Mouse (Mus musculus) CD4-positive, CD25-positive, alpha-beta regulatory T cell, adult 2 months (primary cell): ENCODE measurements at regions not wholly inside any gene's neighbourhood (a gene's known extent, or its start where the extent isn't known, plus 50 kb on each side); places are given as distances from the start of the nearest gene placed in this dataset.

Experiments
- DNase-seq: peaks from one replicate; pipeline ENCODE4 v3.0.0-alpha.2; 2012; ENCODE audit warnings: low read depth, low spot score

- no peak for DNase-seq
Measured at GRCm38 (mm10) chr3:21819030-21819429, 257.4 kb upstream of the Tbl1xr1 start.

GRCm38 (mm10) chr3:21820051-21820598, 256.3 kb upstream of the Tbl1xr1 start:
- DNase-seq = no peak

- DNase-seq = no peak
Measured at GRCm38 (mm10) chr3:21822675-21823074, 253.8 kb upstream of the Tbl1xr1 start.

- no peak for DNase-seq
Measured at GRCm38 (mm10) chr3:21823331-21823730, 253.1 kb upstream of the Tbl1xr1 start.

GRCm38 (mm10) chr3:21824101-21824880, 252.2 kb upstream of the Tbl1xr1 start:
- no peak for DNase-seq

GRCm38 (mm10) chr3:21824913-21825610, 251.4 kb upstream of the Tbl1xr1 start:
- no peak for DNase-seq

GRCm38 (mm10) chr3:21827656-21828055, 248.8 kb upstream of the Tbl1xr1 start:
- DNase-seq = no peak

- DNase-seq = no peak
Measured at GRCm38 (mm10) chr3:21833111-21833510, 243.3 kb upstream of the Tbl1xr1 start.

- DNase-seq = no peak
Measured at GRCm38 (mm10) chr3:21835526-21835925, 240.9 kb upstream of the Tbl1xr1 start.

GRCm38 (mm10) chr3:21837297-21837946, 239.0 kb upstream of the Tbl1xr1 start:
- DNase-seq = no peak

GRCm38 (mm10) chr3:21840751-21841488, 235.5 kb upstream of the Tbl1xr1 start:
- DNase-seq = peak; percentile 14

- DNase-seq = no peak
Measured at GRCm38 (mm10) chr3:21841506-21841905, 234.9 kb upstream of the Tbl1xr1 start.

GRCm38 (mm10) chr3:21842545-21843291, 233.7 kb upstream of the Tbl1xr1 start:
- DNase-seq = no peak

GRCm38 (mm10) chr3:21843292-21843852, 233.1 kb upstream of the Tbl1xr1 start:
- DNase-seq = no peak

- no peak for DNase-seq
Measured at GRCm38 (mm10) chr3:21849831-21850230, 226.6 kb upstream of the Tbl1xr1 start.

- no peak for DNase-seq
Measured at GRCm38 (mm10) chr3:21850977-21851376, 225.5 kb upstream of the Tbl1xr1 start.

GRCm38 (mm10) chr3:21854340-21854739, 222.1 kb upstream of the Tbl1xr1 start:
- no peak for DNase-seq

- no peak for DNase-seq
Measured at GRCm38 (mm10) chr3:21859436-21859835, 217.0 kb upstream of the Tbl1xr1 start.

GRCm38 (mm10) chr3:21860915-21861635, 215.4 kb upstream of the Tbl1xr1 start:
- DNase-seq = no peak

GRCm38 (mm10) chr3:21861636-21861970, 214.8 kb upstream of the Tbl1xr1 start:
- no peak for DNase-seq
